Mouse (Mus musculus): Measurements from ENCODE around the gene Gm13090. TPM values are rescaled to one million over a fixed set of nuclear protein-coding genes. Genes with fewer than 3 reads are reported as not detected.
A peak's percentile ranks its signal among the peaks of the same experiment; 100 is the strongest.

Gene Gm13090
- polyA plus RNA-seq (2014; fragmentation: Nextera tagmentation; extraction: Ambion mirVana): not detected in 2 replicates

GRCm38 (mm10) chr4:151089270-151089669, at the start of gene Gm13090:
Gene Gm13090, plus strand, starts transcription at chr4:151089570.
- H3K27me3 ChIP-seq (replicated peaks; ENCODE audit: control insufficient read depth, insufficient read depth, low read length): no peaks in the 10 kb centered on the region
- H3K36me3 ChIP-seq (ENCODE audit: control insufficient read depth, insufficient read depth, low read length): no peaks in the 10 kb centered on the region
- H3K4me1 ChIP-seq (replicated peaks; ENCODE audit: control insufficient read depth, insufficient read depth, low read length): no peaks in the 10 kb centered on the region
- ATAC-seq (replicated peaks; ENCODE audit: low FRiP score) (no peak), DNase-seq (ENCODE audit: low spot score) (no peak)
- H3K4me2 ChIP-seq: no peak within 1 kb of the TSS
- no peak within 1 kb of the TSS for H3K27ac ChIP-seq (ENCODE audit: low read depth, low read length)
- H3K4me3 ChIP-seq (ENCODE audit: low read depth, low read length): no peak within 1 kb of the TSS
- no peaks in the 10 kb centered on the region for H3K9me3 ChIP-seq (ENCODE audit: control insufficient read depth, low read length)
- H3K9ac ChIP-seq (ENCODE audit: low read depth, low read length): no peak within 1 kb of the TSS
- 85% methylated on average over 7 of the region's 7 CpGs for WGBS

GRCm38 (mm10) chr4:151041506-151041905, 47.9 kb upstream of the Gm13090 start:
- Histone ChIP-seq H3K9ac (ENCODE audit: low read depth, low read length) (no peak overlapping the region), H3K27me3 (replicated peaks; ENCODE audit: control insufficient read depth, insufficient read depth, low read length) (no peaks in the 10 kb centered on the region), H3K27ac (ENCODE audit: low read depth, low read length) (no peak overlapping the region), H3K4me1 (replicated peaks; ENCODE audit: control insufficient read depth, insufficient read depth, low read length) (peaks cover 3% of the 10 kb centered on the region; the same call in 1 of the 2 replicates), H3K4me3 (ENCODE audit: low read depth, low read length) (no peak overlapping the region), H3K9me3 (ENCODE audit: control insufficient read depth, low read length) (no peaks in the 10 kb centered on the region), H3K4me2 (no peak overlapping the region), H3K36me3 (ENCODE audit: control insufficient read depth, insufficient read depth, low read length) (no peaks in the 10 kb centered on the region)
- ATAC-seq (replicated peaks; ENCODE audit: low FRiP score): no peak
- DNase-seq (ENCODE audit: low spot score): no peak
- 84% methylated on average over 5 of the region's 5 CpGs for WGBS

- Histone ChIP-seq H3K4me1 (replicated peaks; ENCODE audit: control insufficient read depth, insufficient read depth, low read length) (peaks cover 3% of the 10 kb centered on the region; the same call in 1 of the 2 replicates), H3K4me3 (ENCODE audit: low read depth, low read length) (peak overlapping the region; percentile 63), H3K9me3 (ENCODE audit: control insufficient read depth, low read length) (no peaks in the 10 kb centered on the region), H3K9ac (ENCODE audit: low read depth, low read length) (no peak overlapping the region), H3K4me2 (peak overlapping the region; percentile 99), H3K27ac (ENCODE audit: low read depth, low read length) (no peak overlapping the region), H3K36me3 (ENCODE audit: control insufficient read depth, insufficient read depth, low read length) (no peaks in the 10 kb centered on the region; the same call in 1 of the 2 replicates), H3K27me3 (replicated peaks; ENCODE audit: control insufficient read depth, insufficient read depth, low read length) (no peaks in the 10 kb centered on the region)
- ATAC-seq (replicated peaks; ENCODE audit: low FRiP score) (no peak), DNase-seq (ENCODE audit: low spot score) (no peak)
- WGBS: 57% methylated on average over 5 of the region's 5 CpGs
Measured at GRCm38 (mm10) chr4:151043281-151043680, 46.1 kb upstream of the Gm13090 start.

GRCm38 (mm10) chr4:151044037-151044943, 45.1 kb upstream of the Gm13090 start, which contains the start of gene Per3:
Gene Per3, minus strand, starts transcription at chr4:151044665.
- DNase-seq (ENCODE audit: low spot score): peak; percentile 97
- WGBS: under 1% methylated on average over 76 of the region's 79 CpGs
- peak; percentile 99 for ATAC-seq (replicated peaks; ENCODE audit: low FRiP score)
- Histone ChIP-seq H3K27ac (ENCODE audit: low read depth, low read length) (peak within 1 kb of the TSS; percentile 62; the same call in 1 of the 2 replicates), H3K9me3 (ENCODE audit: control insufficient read depth, low read length) (no peaks in the 10 kb centered on the region), H3K36me3 (ENCODE audit: control insufficient read depth, insufficient read depth, low read length) (peaks cover 5% of the 10 kb centered on the region), H3K4me3 (ENCODE audit: low read depth, low read length) (peak within 1 kb of the TSS; percentile 63), H3K9ac (ENCODE audit: low read depth, low read length) (peak within 1 kb of the TSS; percentile 77), H3K27me3 (replicated peaks; ENCODE audit: control insufficient read depth, insufficient read depth, low read length) (no peaks in the 10 kb centered on the region), H3K4me1 (replicated peaks; ENCODE audit: control insufficient read depth, insufficient read depth, low read length) (peaks cover 3% of the 10 kb centered on the region; the same call in 1 of the 2 replicates), H3K4me2 (peak within 1 kb of the TSS; percentile 99)

GRCm38 (mm10) chr4:151044944-151045570, 44.3 kb upstream of the Gm13090 start:
- Histone ChIP-seq H3K4me3 (ENCODE audit: low read depth, low read length) (peak overlapping the region; percentile 63), H3K4me1 (replicated peaks; ENCODE audit: control insufficient read depth, insufficient read depth, low read length) (peaks cover 3% of the 10 kb centered on the region; the same call in 1 of the 2 replicates), H3K4me2 (peak overlapping the region; percentile 99), H3K36me3 (ENCODE audit: control insufficient read depth, insufficient read depth, low read length) (peaks cover 10% of the 10 kb centered on the region), H3K27ac (ENCODE audit: low read depth, low read length) (no peak overlapping the region), H3K9me3 (ENCODE audit: control insufficient read depth, low read length) (no peaks in the 10 kb centered on the region), H3K9ac (ENCODE audit: low read depth, low read length) (peak overlapping the region; percentile 60), H3K27me3 (replicated peaks; ENCODE audit: control insufficient read depth, insufficient read depth, low read length) (no peaks in the 10 kb centered on the region)
- no peak for ATAC-seq (replicated peaks; ENCODE audit: low FRiP score)
- 5% methylated on average over 21 of the region's 21 CpGs for WGBS
- DNase-seq (ENCODE audit: low spot score): no peak

GRCm38 (mm10) chr4:151046524-151046923, 42.8 kb upstream of the Gm13090 start:
- Histone ChIP-seq H3K4me2 (no peak overlapping the region), H3K9me3 (ENCODE audit: control insufficient read depth, low read length) (no peaks in the 10 kb centered on the region), H3K9ac (ENCODE audit: low read depth, low read length) (no peak overlapping the region), H3K27me3 (replicated peaks; ENCODE audit: control insufficient read depth, insufficient read depth, low read length) (no peaks in the 10 kb centered on the region), H3K4me3 (ENCODE audit: low read depth, low read length) (no peak overlapping the region), H3K27ac (ENCODE audit: low read depth, low read length) (no peak overlapping the region), H3K4me1 (replicated peaks; ENCODE audit: control insufficient read depth, insufficient read depth, low read length) (peaks cover 3% of the 10 kb centered on the region; the same call in 1 of the 2 replicates), H3K36me3 (ENCODE audit: control insufficient read depth, insufficient read depth, low read length) (peaks cover 18% of the 10 kb centered on the region)
- DNase-seq (ENCODE audit: low spot score) (no peak), ATAC-seq (replicated peaks; ENCODE audit: low FRiP score) (no peak)
- 78% methylated on average over 3 of the region's 3 CpGs for WGBS

GRCm38 (mm10) chr4:151051162-151051561, 38.2 kb upstream of the Gm13090 start:
- no peak overlapping the region for H3K27ac ChIP-seq (ENCODE audit: low read depth, low read length)
- H3K9me3 ChIP-seq (ENCODE audit: control insufficient read depth, low read length): no peaks in the 10 kb centered on the region
- H3K4me3 ChIP-seq (ENCODE audit: low read depth, low read length): no peak overlapping the region
- H3K4me2 ChIP-seq: no peak overlapping the region
- H3K4me1 ChIP-seq (replicated peaks; ENCODE audit: control insufficient read depth, insufficient read depth, low read length): peaks cover under 1% of the 10 kb centered on the region; the same call in 1 of the 2 replicates
- H3K27me3 ChIP-seq (replicated peaks; ENCODE audit: control insufficient read depth, insufficient read depth, low read length): no peaks in the 10 kb centered on the region
- DNase-seq (ENCODE audit: low spot score): no peak
- no peak for ATAC-seq (replicated peaks; ENCODE audit: low FRiP score)
- peaks cover 22% of the 10 kb centered on the region for H3K36me3 ChIP-seq (ENCODE audit: control insufficient read depth, insufficient read depth, low read length)
- no peak overlapping the region for H3K9ac ChIP-seq (ENCODE audit: low read depth, low read length)
- 95% methylated on average over 1 of the region's 1 CpGs for WGBS

GRCm38 (mm10) chr4:151057347-151058321, 31.7 kb upstream of the Gm13090 start, which contains the start of gene Vamp3:
Gene Vamp3, minus strand, starts transcription at chr4:151057963.
- DNase-seq (ENCODE audit: low spot score) (peak; percentile 99), ATAC-seq (replicated peaks; ENCODE audit: low FRiP score) (peak; percentile 98)
- Histone ChIP-seq H3K9ac (ENCODE audit: low read depth, low read length) (peak within 1 kb of the TSS; percentile 95), H3K4me1 (replicated peaks; ENCODE audit: control insufficient read depth, insufficient read depth, low read length) (peaks cover 8% of the 10 kb centered on the region), H3K9me3 (ENCODE audit: control insufficient read depth, low read length) (no peaks in the 10 kb centered on the region; the same call in 1 of the 2 replicates), H3K27me3 (replicated peaks; ENCODE audit: control insufficient read depth, insufficient read depth, low read length) (no peaks in the 10 kb centered on the region), H3K4me2 (peak within 1 kb of the TSS; percentile 86), H3K36me3 (ENCODE audit: control insufficient read depth, insufficient read depth, low read length) (peaks cover 4% of the 10 kb centered on the region; the same call in 1 of the 2 replicates), H3K4me3 (ENCODE audit: low read depth, low read length) (peak within 1 kb of the TSS; percentile 96), H3K27ac (ENCODE audit: low read depth, low read length) (peak within 1 kb of the TSS; percentile 92)
- under 1% methylated on average over 109 of the region's 114 CpGs for WGBS
